Mouse (Mus musculus) stomach, embryonic 16.5 days (tissue): ENCODE measurements around the gene Gm5580. TPM values are rescaled to one million over a fixed set of nuclear protein-coding genes. Genes with fewer than 3 reads are reported as not detected.
"Not testable (repeated sequence)": the region's sequence is repeated elsewhere in the genome, so short reads cannot be mapped to it uniquely, and the experiment has no call there.

Source experiments
- ATAC-seq: fragments of 200-750 bp; cut with Nextera tagmentation; 2 replicates; pipeline ENCODE4 v1.8.0; 2017; ENCODE audit warnings: moderate number of reproducible peaks, moderate TSS enrichment; ENCODE audit not compliant: insufficient read depth, low FRiP score
- H3K27ac ChIP-seq: fragments of 300-500 bp; sonication (generic); 2 replicates; pipeline ENCODE4 v1.5.1; 2014; ENCODE audit warnings: low read length
- H3K27me3 ChIP-seq: fragments of 300-500 bp; sonication (generic); 2 replicates; pipeline ENCODE4 v1.6.1; 2014; ENCODE audit warnings: low read length, control low read depth, mixed read lengths; ENCODE audit not compliant: control insufficient read depth, insufficient read depth
- H3K36me3 ChIP-seq: fragments of 300-500 bp; sonication (generic); 2 replicates; pipeline ENCODE4 v1.6.1; 2014; ENCODE audit warnings: low read length; ENCODE audit not compliant: control insufficient read depth, insufficient read depth
- H3K4me1 ChIP-seq: fragments of 300-500 bp; sonication (generic); 2 replicates; pipeline ENCODE4 v1.6.1; 2014; ENCODE audit warnings: low read length, control low read depth, mixed read lengths; ENCODE audit not compliant: control insufficient read depth, insufficient read depth
- H3K4me2 ChIP-seq: fragments of 300-500 bp; sonication (generic); 2 replicates; pipeline ENCODE4 v1.6.1; 2014; ENCODE audit warnings: low read depth, low read length, mixed read lengths
- H3K4me3 ChIP-seq: fragments of 300-500 bp; sonication (generic); replicated peaks from 2 replicates; pipeline ENCODE4 v1.5.1; 2014; ENCODE audit warnings: mild to moderate bottlenecking, low read length
- H3K9ac ChIP-seq: fragments of 300-500 bp; sonication (generic); 2 replicates; pipeline ENCODE4 v1.6.1; 2014; ENCODE audit warnings: low read length
- H3K9me3 ChIP-seq: fragments of 300-500 bp; sonication (generic); replicated peaks from 2 replicates; pipeline ENCODE4 v1.6.1; 2016; ENCODE audit warnings: low read length, control low read depth; ENCODE audit not compliant: control insufficient read depth
- WGBS: fragments of 180-500 bp; shearing (Covaris S2); extraction: QIAGEN DNeasy Blood & Tissue Kit; methylation state at CpG from one replicate; pipeline ENCODE4 v1.1.7; 2014; 5-methylcytosine and 5-hydroxymethylcytosine counted together
- polyA plus RNA-seq: library from polyadenylated mRNA; unstranded; fragments of >200 nt; fragmentation: Nextera tagmentation; extraction: Ambion mirVana; gene quantifications from 2 replicates; pipeline ENCODE4 v1.2.1, GENCODE M21; 2015

Gm5580 gene
- 0.32 and 2.3 TPM in 2 replicates for polyA plus RNA-seq

- H3K9ac ChIP-seq, H3K4me2 ChIP-seq, H3K4me1 ChIP-seq, H3K36me3 ChIP-seq, H3K27me3 ChIP-seq, H3K4me3 ChIP-seq, ATAC-seq, H3K27ac ChIP-seq, H3K9me3 ChIP-seq: not testable (repeated sequence)
- WGBS: 93% methylated on average over 11 of the region's 11 CpGs
Observed at GRCm38 (mm10) chr6:116550841-116551240, at the start of gene Gm5580. TSS of gene Gm5580 (plus strand) at chr6:116551141.

- H3K4me2 ChIP-seq, H3K9ac ChIP-seq, H3K9me3 ChIP-seq, H3K27ac ChIP-seq, H3K36me3 ChIP-seq, H3K27me3 ChIP-seq, H3K4me1 ChIP-seq, ATAC-seq, H3K4me3 ChIP-seq: not testable (repeated sequence)
- 92% methylated on average over 19 of the region's 20 CpGs for WGBS
Observed at GRCm38 (mm10) chr6:116506302-116507003, 44.5 kb upstream of the Gm5580 start, which contains the start of gene Olfr212. TSS of gene Olfr212 (plus strand) at chr6:116506516.

DNA sequence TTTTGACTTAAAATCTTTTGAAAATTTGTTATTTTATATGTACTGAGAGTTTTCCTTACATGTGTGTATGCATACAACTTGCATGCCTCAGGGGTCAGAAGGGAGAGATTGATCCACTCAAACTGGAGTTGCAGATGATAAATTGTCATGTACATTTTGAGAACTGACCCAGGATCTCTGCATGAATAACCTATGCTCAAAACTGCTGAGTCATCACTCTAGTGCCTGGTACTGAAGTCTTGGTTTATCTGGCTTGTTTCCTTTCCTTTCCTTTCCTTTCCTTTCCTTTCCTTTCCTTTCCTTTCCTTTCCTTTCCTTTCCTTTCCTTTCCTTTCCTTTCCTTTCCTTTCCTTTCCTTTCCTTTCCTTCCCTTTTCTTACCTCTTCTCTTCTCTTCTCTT, 36.1 kb upstream of the Gm5580 start:
- no peak overlapping the region for H3K4me2 ChIP-seq
- no peaks in the 10 kb centered on the region for H3K27me3 ChIP-seq
- no peaks in the 10 kb centered on the region for H3K4me1 ChIP-seq
- H3K9ac ChIP-seq: no peak overlapping the region
- ATAC-seq: no peak
- no peaks in the 10 kb centered on the region for H3K36me3 ChIP-seq
- no peak overlapping the region for H3K4me3 ChIP-seq
- H3K9me3 ChIP-seq: no peaks in the 10 kb centered on the region
- no peak overlapping the region for H3K27ac ChIP-seq

- Histone ChIP-seq H3K4me2 (no peak within 1 kb of the TSS), H3K4me3 (no peak within 1 kb of the TSS), H3K27me3 (no peaks in the 10 kb centered on the region), H3K36me3 (no peaks in the 10 kb centered on the region), H3K9ac (no peak within 1 kb of the TSS), H3K9me3 (no peaks in the 10 kb centered on the region), H3K27ac (no peak within 1 kb of the TSS), H3K4me1 (no peaks in the 10 kb centered on the region)
- 76% methylated on average over 1 of the region's 1 CpGs for WGBS
- ATAC-seq: no peak
Observed at GRCm38 (mm10) chr6:116538156-116538555, 12.8 kb upstream of the Gm5580 start, which contains the start of gene Olfr213. TSS of gene Olfr213 (plus strand) at chr6:116538456.

DNA sequence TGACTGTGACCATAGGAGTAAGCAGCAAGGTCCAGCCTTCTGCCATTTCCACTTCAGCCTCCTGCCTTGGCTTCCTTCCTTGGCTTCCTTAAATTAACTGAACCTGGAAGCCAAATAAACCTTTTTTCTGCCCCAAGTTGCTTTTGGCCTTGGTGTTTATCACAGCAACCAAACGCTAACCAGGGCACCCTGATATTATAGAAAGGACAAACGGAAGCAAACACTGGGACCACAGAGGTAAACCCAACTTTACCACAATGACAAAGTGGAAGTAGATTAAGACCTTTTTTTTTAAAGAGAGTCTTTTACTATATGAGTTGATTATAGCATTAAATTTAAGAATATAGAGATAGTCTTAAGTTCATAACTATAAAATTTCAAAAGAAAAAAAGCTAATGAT, 8.4 kb upstream of the Gm5580 start:
- H3K9me3 ChIP-seq: no peaks in the 10 kb centered on the region
- H3K27ac ChIP-seq: no peak overlapping the region
- H3K4me2 ChIP-seq: no peak overlapping the region
- no peaks in the 10 kb centered on the region for H3K36me3 ChIP-seq
- no peak for ATAC-seq
- H3K9ac ChIP-seq: no peak overlapping the region
- no peak overlapping the region for H3K4me3 ChIP-seq
- no peaks in the 10 kb centered on the region for H3K27me3 ChIP-seq
- H3K4me1 ChIP-seq: no peaks in the 10 kb centered on the region
- WGBS: 72% methylated on average over 2 of the region's 2 CpGs

DNA sequence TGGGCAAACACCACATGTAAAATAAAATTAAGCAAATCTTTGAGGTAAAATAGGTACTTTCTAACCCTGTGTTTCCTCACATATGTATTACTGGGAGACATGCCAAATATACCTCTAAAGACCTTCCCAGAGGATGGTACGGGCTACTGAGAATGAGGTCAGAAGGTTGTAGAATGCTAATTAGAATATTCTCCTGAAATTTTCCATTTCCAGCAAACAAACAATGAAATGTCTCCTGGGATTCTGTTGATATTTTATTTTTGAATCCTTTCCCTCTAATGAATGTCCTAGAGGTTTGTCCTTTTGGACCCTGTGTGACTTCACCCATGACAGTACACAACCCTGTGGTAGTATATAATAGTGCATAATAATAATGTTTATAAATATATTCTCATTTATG, 3.0 kb downstream of the Gm5580 start, which contains the start of gene Olfr214:
Gene Olfr214, plus strand, starts transcription at position 301 of the 400 bp plus-strand sequence.
- 73% methylated on average over 1 of the region's 1 CpGs for WGBS
- ATAC-seq: no peak
- Histone ChIP-seq H3K9me3 (no peaks in the 10 kb centered on the region), H3K4me1 (no peaks in the 10 kb centered on the region), H3K27ac (no peak within 1 kb of the TSS), H3K36me3 (no peaks in the 10 kb centered on the region), H3K4me2 (no peak within 1 kb of the TSS), H3K27me3 (no peaks in the 10 kb centered on the region), H3K9ac (no peak within 1 kb of the TSS), H3K4me3 (no peak within 1 kb of the TSS)

DNA sequence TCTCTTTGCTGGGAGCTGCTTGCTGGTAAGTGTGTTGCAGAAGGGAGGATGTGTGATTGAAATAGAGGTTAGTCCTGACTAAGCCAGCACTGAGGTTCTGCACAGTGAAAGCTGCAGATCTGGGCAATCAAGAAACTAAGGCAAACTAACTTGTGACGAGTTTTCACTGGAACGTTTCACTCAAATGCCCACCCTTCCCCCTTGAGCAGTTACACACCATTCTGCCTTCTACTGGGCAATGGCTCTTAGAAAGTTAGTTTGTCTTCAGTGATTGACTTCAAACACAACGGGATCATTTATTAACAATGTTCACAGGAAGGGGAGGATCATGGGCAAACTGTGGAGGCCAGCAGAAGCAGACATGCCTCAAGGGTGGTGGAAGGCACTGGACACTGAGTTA, 4.0 kb downstream of the Gm5580 start:
- WGBS: 47% methylated on average over 3 of the region's 3 CpGs
- ATAC-seq: no peak
- no peaks in the 10 kb centered on the region for H3K27me3 ChIP-seq
- H3K4me2 ChIP-seq: no peak overlapping the region
- no peak overlapping the region for H3K9ac ChIP-seq
- H3K4me1 ChIP-seq: no peaks in the 10 kb centered on the region
- no peaks in the 10 kb centered on the region for H3K9me3 ChIP-seq
- H3K36me3 ChIP-seq: no peaks in the 10 kb centered on the region
- no peak overlapping the region for H3K27ac ChIP-seq
- H3K4me3 ChIP-seq: no peak overlapping the region

- Histone ChIP-seq H3K27ac (no peak overlapping the region), H3K4me2 (no peak overlapping the region), H3K27me3 (no peaks in the 10 kb centered on the region), H3K4me3 (no peak overlapping the region), H3K4me1 (no peaks in the 10 kb centered on the region), H3K9me3 (no peaks in the 10 kb centered on the region), H3K9ac (no peak overlapping the region), H3K36me3 (no peaks in the 10 kb centered on the region)
- ATAC-seq: no peak
- 28% methylated on average over 3 of the region's 3 CpGs for WGBS
Observed at GRCm38 (mm10) chr6:116569834-116570233, 18.9 kb downstream of the Gm5580 start.

- Histone ChIP-seq H3K4me2 (no peak within 1 kb of the TSS), H3K36me3 (no peaks in the 10 kb centered on the region), H3K4me3 (no peak within 1 kb of the TSS), H3K9ac (no peak within 1 kb of the TSS), H3K4me1 (no peaks in the 10 kb centered on the region), H3K27ac (no peak within 1 kb of the TSS), H3K9me3 (no peaks in the 10 kb centered on the region), H3K27me3 (no peaks in the 10 kb centered on the region)
- WGBS: 68% methylated on average over 4 of the region's 4 CpGs
- no peak for ATAC-seq
Observed at GRCm38 (mm10) chr6:116584095-116584494, 33.2 kb downstream of the Gm5580 start, which contains the start of gene Olfr215. TSS of gene Olfr215 (minus strand) at chr6:116584195.
